Mouse (Mus musculus) forebrain, postnatal 0 days (tissue): ENCODE measurements around the gene Lhx9. TPM values are rescaled to one million over a fixed set of nuclear protein-coding genes. Genes with fewer than 3 reads are reported as not detected.
A peak's percentile ranks its signal among the peaks of the same experiment; 100 is the strongest.
"Not testable (repeated sequence)": the region's sequence is repeated elsewhere in the genome, so short reads cannot be mapped to it uniquely, and the experiment has no call there.

Source experiments
- ATAC-seq: fragments of 200-750 bp; cut with Nextera tagmentation; 2 replicates; pipeline ENCODE4 v1.8.0; 2017; ENCODE audit warnings: mild to moderate bottlenecking, moderate library complexity
- DNase-seq: peaks from one replicate; pipeline ENCODE4 v3.0.0-alpha.2; 2015
- H3K27ac ChIP-seq: fragments of 300-500 bp; sonication (generic); 2 replicates; pipeline ENCODE4 v1.5.1; 2014; ENCODE audit warnings: low read depth, mild to moderate bottlenecking, antibody characterized with exemption, low read length, moderate library complexity, mixed read lengths
- H3K27me3 ChIP-seq: fragments of 300-500 bp; sonication (generic); 2 replicates; pipeline ENCODE4 v1.6.1; 2014; ENCODE audit warnings: mild to moderate bottlenecking, low read length, mixed read lengths; ENCODE audit not compliant: insufficient read depth
- H3K36me3 ChIP-seq: fragments of 300-500 bp; sonication (generic); 2 replicates; pipeline ENCODE4 v1.6.1; 2014; ENCODE audit warnings: mild to moderate bottlenecking, moderate library complexity; ENCODE audit not compliant: insufficient read depth
- H3K4me1 ChIP-seq: fragments of 300-500 bp; sonication (generic); 2 replicates; pipeline ENCODE4 v1.6.1; 2014; ENCODE audit warnings: antibody characterized with exemption; ENCODE audit not compliant: insufficient read depth
- H3K4me2 ChIP-seq: fragments of 300-500 bp; sonication (generic); 2 replicates; pipeline ENCODE4 v1.6.1; 2014; ENCODE audit warnings: low read depth, mild to moderate bottlenecking, moderate library complexity
- H3K4me3 ChIP-seq: fragments of 300-500 bp; sonication (generic); 2 replicates; pipeline ENCODE4 v1.5.1; 2014; ENCODE audit warnings: low read depth, low read length, mixed read lengths
- H3K9ac ChIP-seq: fragments of 300-500 bp; sonication (generic); 2 replicates; pipeline ENCODE4 v1.6.1; 2014; ENCODE audit warnings: mild to moderate bottlenecking
- H3K9me3 ChIP-seq: fragments of 300-500 bp; sonication (generic); 2 replicates; pipeline ENCODE4 v1.6.1; 2016; ENCODE audit warnings: low read length
- CTCF ChIP-seq: sonication (generic); IDR thresholded peaks from 2 replicates; pipeline ENCODE4 v1.5.1; 2016; ENCODE audit warnings: antibody characterized with exemption, control low read depth, low read depth
- WGBS: fragments of 180-500 bp; shearing (Covaris S2); extraction: QIAGEN DNeasy Blood & Tissue Kit; methylation state at CpG from one replicate; pipeline ENCODE4 v1.1.7; 2014; 5-methylcytosine and 5-hydroxymethylcytosine counted together
- polyA plus RNA-seq: library from polyadenylated mRNA; unstranded; fragments of >200 nt; fragmentation: Nextera tagmentation; extraction: Ambion mirVana; gene quantifications from 2 replicates; pipeline ENCODE4 v1.2.1, GENCODE M21; 2015
- total RNA-seq: library from RNA; depleted of rRNA; stranded (reverse); fragments of >200 nt; gene quantifications from 2 replicates; pipeline ENCODE4 v1.2.3, GENCODE M21; 2014; rRNA removed

The Lhx9 gene
- 19.1 and 30.9 TPM in 2 replicates for total RNA-seq
- 6.4 and 26.8 TPM in 2 replicates for polyA plus RNA-seq

- peaks cover 7% of the 10 kb centered on the region for H3K4me1 ChIP-seq
- ATAC-seq (peak; percentile 44), DNase-seq (peak; percentile 47)
- no peaks in the 10 kb centered on the region for H3K9me3 ChIP-seq
- WGBS: under 1% methylated on average over 33 of the region's 33 CpGs
- peaks cover 39% of the 10 kb centered on the region for H3K27me3 ChIP-seq
- peak within 1 kb of the TSS; percentile 35 for H3K9ac ChIP-seq
- no peaks in the 10 kb centered on the region; the same call in 1 of the 2 replicates for H3K36me3 ChIP-seq
- peak within 1 kb of the TSS; percentile 36 for H3K4me3 ChIP-seq
- H3K4me2 ChIP-seq: peak within 1 kb of the TSS; percentile 49
- H3K27ac ChIP-seq: peak within 1 kb of the TSS; percentile 15; the same call in 1 of the 2 replicates
- TF ChIP-seq CTCF: no peak
Measured at GRCm38 (mm10) chr1:138848511-138849109, at the start of gene Lhx9. Lhx9 (minus strand) TSS chr1:138848577.

GRCm38 (mm10) chr1:138896088-138896487, 47.7 kb upstream of the Lhx9 start:
- no peak for TF ChIP-seq CTCF
- H3K4me2 ChIP-seq: no peak overlapping the region
- no peak for ATAC-seq
- no peak overlapping the region for H3K4me3 ChIP-seq
- H3K9me3 ChIP-seq: no peaks in the 10 kb centered on the region
- 84% methylated on average over 3 of the region's 3 CpGs for WGBS
- DNase-seq: no peak
- no peaks in the 10 kb centered on the region for H3K4me1 ChIP-seq
- H3K9ac ChIP-seq: no peak overlapping the region
- no peak overlapping the region for H3K27ac ChIP-seq
- H3K36me3 ChIP-seq: no peaks in the 10 kb centered on the region
- H3K27me3 ChIP-seq: no peaks in the 10 kb centered on the region

- 75% methylated on average over 14 of the region's 14 CpGs for WGBS
- DNase-seq (no peak), ATAC-seq (no peak)
- Histone ChIP-seq H3K27ac (no peak overlapping the region), H3K9me3 (no peaks in the 10 kb centered on the region), H3K36me3 (no peaks in the 10 kb centered on the region), H3K4me2 (no peak overlapping the region), H3K27me3 (no peaks in the 10 kb centered on the region), H3K4me3 (no peak overlapping the region), H3K4me1 (no peaks in the 10 kb centered on the region), H3K9ac (no peak overlapping the region)
- TF ChIP-seq CTCF: no peak
Measured at GRCm38 (mm10) chr1:138877470-138878254, 29.3 kb upstream of the Lhx9 start.

- Histone ChIP-seq H3K9me3 (no peaks in the 10 kb centered on the region), H3K27me3 (no peaks in the 10 kb centered on the region), H3K27ac (no peak overlapping the region), H3K4me1 (no peaks in the 10 kb centered on the region), H3K4me2 (peak overlapping the region; percentile 11; the same call in 1 of the 2 replicates), H3K9ac (no peak overlapping the region), H3K4me3 (no peak overlapping the region), H3K36me3 (no peaks in the 10 kb centered on the region)
- DNase-seq (no peak), ATAC-seq (no peak)
- TF ChIP-seq CTCF: no peak
- WGBS: 67% methylated on average over 16 of the region's 16 CpGs
Measured at GRCm38 (mm10) chr1:138876371-138877045, 28.1 kb upstream of the Lhx9 start.

GRCm38 (mm10) chr1:138856101-138856950, 7.9 kb upstream of the Lhx9 start, which contains the start of gene 2310009B15Rik:
2310009B15Rik (minus strand) TSS chr1:138856852.
- Histone ChIP-seq H3K4me2 (peak within 1 kb of the TSS; percentile 39), H3K4me3 (peak within 1 kb of the TSS; percentile 48), H3K9ac (peak within 1 kb of the TSS; percentile 65), H3K27ac (peak within 1 kb of the TSS; percentile 78)
- not testable (repeated sequence) for H3K27me3 ChIP-seq, H3K4me1 ChIP-seq, H3K36me3 ChIP-seq, H3K9me3 ChIP-seq
- ATAC-seq: peak; percentile 97
- WGBS: under 1% methylated on average over 31 of the region's 79 CpGs
- DNase-seq: peak; percentile 88

- DNase-seq: no peak
- 96% methylated on average over 1 of the region's 1 CpGs for whole genome bisulfite sequencing
Measured at GRCm38 (mm10) chr1:138850823-138851222, 2.4 kb upstream of the Lhx9 start.

More at GRCm38 (mm10) chr1:138850823-138851222, 2.4 kb upstream of the Lhx9 start:
- Histone ChIP-seq H3K27ac (no peak overlapping the region), H3K36me3 (no peaks in the 10 kb centered on the region; the same call in 1 of the 2 replicates), H3K4me1 (0 out of 2 replicates have a peak, but pooled peaks cover 6% of the 10 kb centered on the region), H3K4me3 (no peak overlapping the region), H3K4me2 (no peak overlapping the region), H3K9ac (no peak overlapping the region), H3K27me3 (peaks cover 17% of the 10 kb centered on the region), H3K9me3 (no peaks in the 10 kb centered on the region)
- TF ChIP-seq CTCF: no peak
- no peak for ATAC-seq
